Mouse (Mus musculus) T-cell, adult 2 months (primary cell): ENCODE results near the gene Frmd4b.

Experiments
- DNase-seq: peaks from one replicate; pipeline ENCODE4 v3.0.0; 2022; ENCODE audit warnings: low spot score

Gene Frmd4b

DNA sequence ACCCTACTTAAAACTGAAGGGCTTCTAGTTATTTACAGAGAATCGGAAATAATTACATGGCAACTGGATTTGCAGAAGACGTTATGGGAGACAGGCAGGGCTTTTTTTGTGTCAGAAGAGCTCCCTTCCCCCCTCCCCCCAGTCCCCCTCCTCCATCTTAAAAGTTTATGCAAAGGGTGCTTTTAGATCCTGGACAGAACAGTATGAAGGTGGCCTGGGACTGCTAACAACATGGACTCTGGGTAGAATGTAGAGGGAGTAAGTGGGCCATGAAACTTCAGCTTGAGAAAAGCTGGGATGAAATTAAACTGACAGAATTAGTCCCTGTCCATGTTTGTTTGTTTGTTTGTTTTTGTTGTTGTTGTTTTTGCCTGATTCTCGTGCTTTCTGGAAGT lies 304.8 kb downstream of the Frmd4b start:
- no peak for DNase-seq

DNA sequence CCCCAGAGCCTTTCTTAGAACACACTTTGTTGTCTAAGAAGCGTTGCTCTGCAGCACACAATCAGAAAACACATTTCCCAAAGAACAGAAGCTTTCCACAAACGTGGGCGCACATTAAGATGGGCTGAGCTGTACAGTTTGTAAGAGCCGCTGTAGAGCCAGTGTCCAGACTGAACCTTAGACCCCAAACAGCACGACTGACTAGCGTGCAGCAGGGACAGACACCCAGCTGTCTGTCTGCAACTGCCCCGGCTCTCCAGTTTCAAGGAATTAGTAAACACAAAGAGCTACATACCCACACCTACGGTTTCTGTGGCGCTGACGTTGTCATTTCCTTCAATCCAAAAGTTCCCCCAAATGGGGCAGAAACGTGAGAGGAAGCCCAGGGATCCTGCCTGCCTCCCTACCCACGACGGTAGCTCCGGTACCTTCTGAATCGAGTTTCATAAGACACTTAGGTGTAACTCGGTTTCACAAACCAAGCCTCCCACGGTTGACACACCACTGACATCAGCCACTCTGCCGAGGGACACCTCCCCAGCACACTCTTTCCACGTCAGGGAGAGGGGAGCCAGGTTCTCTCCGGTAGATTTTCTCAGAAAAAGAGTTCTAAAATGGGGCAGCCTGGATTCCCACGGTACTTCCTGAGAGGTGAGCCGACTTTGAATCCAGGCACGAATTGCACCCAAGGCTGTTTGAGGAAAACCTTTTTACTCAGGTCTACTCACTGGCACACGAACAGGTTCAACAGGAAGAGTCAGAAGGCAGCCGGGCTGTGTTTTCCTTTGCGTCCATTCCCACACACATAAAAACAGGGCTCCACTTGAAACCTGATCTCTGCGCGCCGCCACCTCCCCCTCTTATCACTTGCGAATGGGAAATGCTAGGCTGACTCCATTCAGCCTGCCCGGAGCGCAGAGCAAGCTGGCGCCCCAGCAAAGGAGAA lies 305.5 kb downstream of the Frmd4b start:
- peak; percentile 59 for DNase-seq

GRCm38 (mm10) chr6:97310901-97311331 lies 306.4 kb downstream of the Frmd4b start:
- peak; percentile 73 for DNase-seq

- no peak for DNase-seq
Observed at GRCm38 (mm10) chr6:97309161-97309560, 308.2 kb downstream of the Frmd4b start.

GRCm38 (mm10) chr6:97308562-97308961 lies 308.8 kb downstream of the Frmd4b start:
- no peak for DNase-seq

DNA sequence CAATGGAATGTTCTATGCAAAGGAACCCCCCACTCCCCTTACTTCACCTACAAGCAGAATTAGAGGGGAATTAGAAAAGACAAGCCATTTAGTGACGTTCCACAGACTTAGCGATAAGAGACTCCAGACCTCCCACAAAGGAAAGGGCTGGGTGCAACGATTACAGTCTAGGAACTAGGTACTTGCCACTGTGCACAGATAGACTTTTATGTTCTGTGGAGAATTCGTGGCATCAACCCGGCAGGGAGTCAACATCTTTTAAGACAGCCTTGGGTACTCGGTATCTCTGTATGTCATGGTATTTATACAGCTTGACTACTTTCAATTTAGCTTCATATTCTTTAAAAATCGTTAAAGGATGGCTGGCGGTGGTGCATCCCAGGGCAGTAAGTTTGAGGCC lies 310.1 kb downstream of the Frmd4b start:
- no peak for DNase-seq

DNA sequence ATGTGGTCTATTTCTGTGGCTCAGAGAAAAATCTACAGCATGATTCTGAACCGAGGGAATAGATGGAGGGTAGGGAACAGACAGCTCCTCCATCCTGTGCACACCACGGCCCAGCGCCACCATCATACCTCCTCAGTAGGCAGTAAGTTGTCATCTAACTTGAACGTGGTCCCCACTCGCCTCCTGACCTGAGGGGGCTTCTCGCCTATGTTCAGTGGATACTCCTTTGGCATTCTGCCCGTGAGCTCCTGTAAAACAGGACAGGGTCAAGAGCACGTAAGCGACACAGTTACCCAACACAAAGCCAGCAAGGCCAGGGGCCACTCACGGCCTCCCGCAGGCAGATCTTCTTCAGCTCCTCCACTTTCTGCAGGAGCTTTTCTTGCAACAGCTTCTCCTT lies 311.0 kb downstream of the Frmd4b start:
- no peak for DNase-seq

GRCm38 (mm10) chr6:97305491-97305890 lies 311.9 kb downstream of the Frmd4b start:
- DNase-seq: no peak

GRCm38 (mm10) chr6:97305010-97305409 lies 312.3 kb downstream of the Frmd4b start:
- DNase-seq: no peak

DNA sequence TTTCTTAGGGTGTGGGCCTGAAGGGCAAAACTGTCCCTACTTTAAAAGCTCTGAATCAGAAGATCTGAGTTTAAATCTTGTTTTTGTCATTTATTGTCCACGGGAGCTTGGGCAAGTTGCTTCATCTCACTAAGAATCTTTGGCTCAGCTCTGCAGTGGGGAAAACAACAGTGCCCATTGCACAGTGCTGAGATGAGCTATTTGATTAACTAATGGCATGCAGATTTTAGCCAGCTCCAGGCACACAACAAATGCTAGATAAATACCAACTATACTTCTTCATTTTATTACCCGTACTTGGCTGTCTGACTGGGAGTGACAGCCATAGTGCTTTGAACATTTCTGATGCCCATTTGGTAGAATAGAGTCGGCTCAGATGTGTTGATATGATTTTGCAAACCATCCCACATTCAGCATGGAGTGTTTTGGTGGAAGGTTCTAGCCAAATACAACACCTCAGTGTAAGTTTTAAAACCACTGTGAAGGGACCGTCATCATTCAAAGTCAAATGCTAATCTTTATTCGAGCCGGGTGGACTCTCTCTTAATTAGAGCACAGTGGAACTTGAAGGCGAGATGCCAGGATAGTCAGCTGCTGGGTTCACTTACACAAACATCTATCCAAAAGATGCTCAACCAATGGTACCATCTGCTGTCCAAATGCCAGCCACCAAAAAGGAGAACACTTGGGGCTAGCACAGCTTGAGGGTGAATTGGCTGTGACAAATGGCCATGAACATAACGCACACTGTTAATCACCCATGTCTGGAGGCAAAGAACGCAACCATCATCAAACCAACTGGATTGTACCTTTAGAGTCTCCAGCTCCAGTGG lies 313.8 kb downstream of the Frmd4b start:
- DNase-seq: no peak

DNA sequence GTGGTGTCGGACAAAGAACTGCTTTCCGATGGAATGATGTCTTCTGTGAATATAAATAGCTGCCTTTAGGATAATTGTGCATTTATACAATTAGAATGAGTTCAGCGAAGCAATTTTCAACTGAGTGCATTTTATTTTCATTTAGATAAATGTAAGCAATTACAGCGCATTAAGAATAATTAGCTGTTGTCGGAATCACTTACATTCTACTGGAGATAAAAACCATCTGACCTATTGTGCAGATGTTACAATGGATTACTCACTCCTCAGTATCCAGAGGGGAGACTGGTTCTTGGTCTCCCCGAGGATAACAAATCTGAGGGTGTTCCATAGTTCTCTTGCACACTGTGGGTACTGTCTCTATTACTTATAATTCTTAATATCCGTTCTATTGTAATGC lies 315.0 kb downstream of the Frmd4b start:
- no peak for DNase-seq

DNA sequence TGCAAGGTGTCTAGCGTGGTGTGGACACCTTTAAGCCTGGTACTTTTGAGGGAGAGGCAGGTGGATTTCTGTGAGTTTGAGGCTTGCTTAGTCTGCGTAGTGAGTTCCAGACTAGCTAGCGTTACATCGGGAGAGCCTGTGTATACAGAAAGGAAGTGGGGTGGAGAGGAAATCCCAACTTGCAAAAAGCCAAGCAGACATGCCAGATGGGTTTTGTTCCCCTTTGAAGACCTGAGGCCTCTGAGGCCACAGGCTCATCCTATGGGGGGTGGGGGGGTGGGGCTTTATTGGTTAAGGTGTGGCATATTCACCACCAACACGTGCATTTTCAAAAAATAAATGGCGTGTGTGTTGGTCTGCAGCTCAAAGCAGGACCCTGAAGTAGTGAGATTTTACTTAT lies 316.7 kb downstream of the Frmd4b start:
- DNase-seq: no peak

- no peak for DNase-seq
Observed at GRCm38 (mm10) chr6:97300180-97300579, 317.2 kb downstream of the Frmd4b start.

DNA sequence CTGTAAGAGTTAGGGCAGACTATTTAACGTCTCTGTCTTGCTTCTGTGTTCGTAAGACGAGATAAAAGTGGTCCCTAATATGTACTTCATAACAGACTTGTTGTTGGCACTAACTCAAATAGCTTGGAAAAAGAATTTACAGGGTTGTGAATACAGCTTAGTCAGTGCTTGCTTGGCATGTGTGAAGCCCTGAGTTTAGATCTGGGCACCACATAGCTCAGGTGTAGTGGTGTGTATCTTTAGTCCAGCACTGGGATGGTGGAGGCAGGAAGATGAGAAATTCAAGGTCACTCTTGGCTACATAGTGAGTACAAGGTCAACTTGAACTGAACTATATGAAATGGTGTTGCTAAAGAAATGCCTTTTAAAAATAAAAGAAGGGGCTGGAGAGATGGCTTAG lies 320.2 kb downstream of the Frmd4b start:
- DNase-seq: no peak

GRCm38 (mm10) chr6:97295866-97296527 lies 321.3 kb downstream of the Frmd4b start:
- DNase-seq: no peak

GRCm38 (mm10) chr6:97295416-97295815 lies 321.9 kb downstream of the Frmd4b start:
- no peak for DNase-seq

DNA sequence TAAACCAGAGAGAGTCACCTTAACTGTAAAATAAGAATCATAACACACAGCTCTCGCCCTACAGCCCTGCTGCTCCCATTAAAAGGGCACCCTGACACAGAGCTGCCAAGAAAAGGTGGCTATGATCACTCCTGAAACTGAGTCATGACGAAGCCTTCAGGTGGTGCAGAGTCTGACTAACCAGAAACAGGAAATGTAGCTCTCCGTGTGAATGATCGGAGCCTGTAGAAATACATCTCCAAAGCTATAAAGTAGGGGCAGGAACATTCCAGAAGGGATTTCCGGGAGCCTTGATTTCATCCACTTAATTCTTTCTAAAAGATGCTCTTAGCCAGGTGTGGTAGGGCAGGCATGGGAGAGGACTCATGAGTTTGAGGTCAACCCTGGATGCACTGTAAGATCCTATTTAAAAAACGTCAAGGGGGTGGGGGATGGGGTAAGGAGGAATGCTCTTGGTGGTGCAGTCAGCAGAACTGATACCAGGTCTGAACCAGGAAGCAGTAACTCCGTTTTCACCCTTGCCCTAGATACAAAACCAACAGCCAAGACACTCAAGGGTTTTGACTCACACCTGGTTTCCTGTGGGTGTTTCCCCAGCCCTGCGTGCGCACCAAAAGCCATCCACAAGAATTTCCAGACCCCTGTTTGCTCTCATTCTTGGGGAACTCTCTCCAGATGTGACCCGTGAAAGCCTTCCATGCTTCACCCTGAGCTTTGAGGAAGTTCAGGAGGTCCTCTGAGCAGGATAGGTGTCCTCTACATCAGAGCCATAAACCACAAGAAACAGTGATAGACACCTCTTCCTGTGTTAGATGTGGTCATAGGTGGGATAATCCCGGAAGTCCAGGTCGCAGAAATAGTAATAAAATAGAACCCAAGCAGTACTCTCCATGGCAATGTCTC lies 323.4 kb downstream of the Frmd4b start:
- DNase-seq: peak; percentile 66

GRCm38 (mm10) chr6:97292894-97293293 lies 324.4 kb downstream of the Frmd4b start:
- DNase-seq: no peak

DNA sequence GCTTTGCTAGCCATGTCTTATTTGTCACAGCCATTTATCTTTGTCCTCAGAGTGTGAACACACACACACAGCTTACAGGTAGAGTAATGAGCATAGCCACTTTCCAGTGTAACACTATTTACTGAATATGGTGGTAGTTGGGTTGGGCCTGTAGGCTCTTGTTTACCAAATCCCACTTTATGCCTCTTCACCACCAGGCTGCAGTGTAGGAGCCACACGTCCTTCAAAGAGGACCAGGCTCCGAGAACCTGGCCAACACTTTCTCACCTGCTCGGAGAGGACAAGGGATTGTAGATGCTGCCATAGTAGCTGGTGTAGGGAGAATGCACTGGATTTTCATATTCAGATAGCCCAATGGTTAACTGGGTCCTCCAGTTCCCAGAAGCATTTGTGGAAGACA lies 325.2 kb downstream of the Frmd4b start:
- no peak for DNase-seq

DNA sequence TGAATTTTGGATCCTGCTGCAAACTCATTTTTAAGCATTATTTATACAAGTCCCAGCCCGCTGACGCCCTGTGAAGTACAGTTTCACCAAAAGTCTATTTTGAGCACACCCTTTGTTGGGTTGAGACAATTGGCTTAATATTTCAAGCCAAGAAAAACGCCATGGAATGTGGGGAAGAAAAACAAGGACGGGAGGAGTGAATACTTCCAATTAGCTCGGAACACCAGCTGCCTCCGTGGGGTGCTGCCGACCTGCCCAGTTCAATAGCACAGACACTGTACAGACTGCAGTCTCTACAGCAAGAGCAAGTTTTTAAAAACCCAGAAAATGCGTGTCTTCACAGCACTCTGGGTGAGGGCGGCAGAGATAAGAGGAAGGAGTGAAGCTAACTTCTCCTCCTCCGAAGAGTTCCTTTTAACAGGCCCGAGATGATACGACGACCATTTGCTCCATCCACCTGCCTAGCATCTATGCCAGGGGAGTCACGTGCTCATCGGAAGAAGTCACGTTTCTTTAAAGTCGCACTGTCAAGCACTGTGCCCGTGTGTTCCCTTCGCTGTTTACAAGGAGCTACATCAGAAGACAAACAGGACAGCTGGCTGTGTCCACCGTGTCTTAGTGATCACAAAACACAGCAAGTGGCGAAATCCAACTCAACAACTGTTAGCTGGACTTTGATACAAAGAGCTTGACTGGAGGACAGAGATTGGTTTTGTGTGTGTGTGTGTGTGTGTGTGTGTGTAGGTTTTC lies 326.0 kb downstream of the Frmd4b start:
- no peak for DNase-seq

GRCm38 (mm10) chr6:97290687-97291086 lies 326.7 kb downstream of the Frmd4b start:
- no peak for DNase-seq
